Mouse (Mus musculus) MEL (cell line): ENCODE measurements around the gene Focad. TPM values are rescaled to one million over a fixed set of nuclear protein-coding genes. Genes with fewer than 3 reads are reported as not detected.

Source experiments
- DNase-seq: peaks from one replicate; pipeline ENCODE4 v3.0.0; 2011; ENCODE audit warnings: low read depth, low spot score
- H3K27ac ChIP-seq: 2 replicates; pipeline ENCODE4 v1.5.1; 2012; ENCODE audit warnings: low read depth, mild to moderate bottlenecking, control low read depth, low read length, moderate library complexity; ENCODE audit not compliant: control insufficient read depth
- H3K27me3 ChIP-seq, 2 experiments: fragments of 150-350 bp in 1 of 2; sonication (generic) in 1 of 2; 2 replicates each; pipeline ENCODE4 v1.6.1; 2012; ENCODE audit warnings: low read length in 2 of 2, mild to moderate bottlenecking in 2 of 2, improper control_type of control experiment in 1 of 2, moderate library complexity in 1 of 2; ENCODE audit not compliant: insufficient read depth in 2 of 2, control insufficient read depth in 1 of 2
- H3K36me3 ChIP-seq, 2 experiments: 2 replicates each; pipeline ENCODE4 v1.6.1; 2012 to 2014; ENCODE audit warnings: low read length in 2 of 2, improper control_type of control experiment in 1 of 2, inconsistent platforms in 1 of 2, mild to moderate bottlenecking in 1 of 2; ENCODE audit not compliant: insufficient read depth in 2 of 2, control insufficient read depth in 1 of 2
- H3K4me1 ChIP-seq, 2 experiments: fragments of 150-350 bp in 1 of 2; sonication (generic) in 1 of 2; 2 replicates each; pipeline ENCODE4 v1.6.1; 2012; ENCODE audit warnings: low read length in 2 of 2, improper control_type of control experiment in 1 of 2, mild to moderate bottlenecking in 1 of 2; ENCODE audit not compliant: insufficient read depth in 2 of 2, control insufficient read depth in 1 of 2
- H3K4me3 ChIP-seq, 2 experiments: fragments of 150-350 bp in 1 of 2; sonication (generic) in 1 of 2; 2 replicates each; pipeline ENCODE4 v1.5.1; 2012; ENCODE audit warnings: low read depth in 2 of 2, low read length in 2 of 2, mild to moderate bottlenecking in 2 of 2, moderate library complexity in 2 of 2, control low read depth in 1 of 2, improper control_type of control experiment in 1 of 2; ENCODE audit not compliant: control insufficient read depth in 1 of 2, insufficient read depth in 1 of 2
- H3K79me2 ChIP-seq: 2 replicates; pipeline ENCODE4 v1.6.1; 2012; ENCODE audit warnings: mild to moderate bottlenecking, low read length, moderate library complexity; ENCODE audit not compliant: control insufficient read depth, poor library complexity, insufficient read depth
- H3K9ac ChIP-seq: 2 replicates; pipeline ENCODE4 v1.6.1; 2012; ENCODE audit warnings: low read depth, mild to moderate bottlenecking, control low read depth, low read length, moderate library complexity; ENCODE audit not compliant: control insufficient read depth, poor library complexity, severe bottlenecking
- H3K9me3 ChIP-seq: fragments of 150-350 bp; sonication (generic); replicated peaks from 2 replicates; pipeline ENCODE4 v1.6.1; 2012; ENCODE audit warnings: mild to moderate bottlenecking, low read length, improper control_type of control experiment, moderate library complexity; ENCODE audit not compliant: insufficient read depth
- BHLHE40 ChIP-seq: IDR thresholded peaks from 2 replicates; pipeline ENCODE4 v1.6.1; 2012; ENCODE audit warnings: low read depth, mild to moderate bottlenecking, inconsistent platforms, low read length, improper control_type of control experiment, borderline replicate concordance
- CHD1 ChIP-seq: IDR thresholded peaks from 2 replicates; pipeline ENCODE4 v1.6.1; 2012; ENCODE audit warnings: low read depth, mild to moderate bottlenecking, inconsistent platforms, low read length, improper control_type of control experiment
- CHD2 ChIP-seq: IDR thresholded peaks from 2 replicates; pipeline ENCODE4 v1.6.1; 2011; ENCODE audit warnings: low read length, improper control_type of control experiment
- CTCF ChIP-seq, 3 experiments: IDR thresholded peaks in 2 of 3; conservative IDR thresholded peaks in 1 of 3; 2 replicates each; pipeline ENCODE4 v1.5.1; 2011 to 2012; ENCODE audit warnings: low read length in 3 of 3, low read depth in 2 of 3, mild to moderate bottlenecking in 2 of 3, improper control_type of control experiment in 1 of 3, inconsistent platforms in 1 of 3, mixed read lengths in 1 of 3, moderate library complexity in 1 of 3; ENCODE audit not compliant: control insufficient read depth in 1 of 3, insufficient read depth in 1 of 3, poor library complexity in 1 of 3, severe bottlenecking in 1 of 3
- E2F4 ChIP-seq: IDR thresholded peaks from 2 replicates; pipeline ENCODE4 v1.6.1; 2011; ENCODE audit warnings: low read depth, low read length, improper control_type of control experiment, borderline replicate concordance
- ELF1 ChIP-seq: IDR thresholded peaks from 2 replicates; pipeline ENCODE4 v1.6.1; 2014; ENCODE audit warnings: low read depth, mild to moderate bottlenecking, inconsistent platforms, low read length, improper control_type of control experiment, moderate library complexity
- ETS1 ChIP-seq: IDR thresholded peaks from 2 replicates; pipeline ENCODE4 v1.6.1; 2012; ENCODE audit warnings: low read depth, mild to moderate bottlenecking, inconsistent platforms, low read length, improper control_type of control experiment, moderate library complexity
- GABPA ChIP-seq: IDR thresholded peaks from 2 replicates; pipeline ENCODE4 v1.6.1; 2012; ENCODE audit warnings: low read depth, mild to moderate bottlenecking, inconsistent platforms, low read length, improper control_type of control experiment, moderate library complexity
- JUND ChIP-seq: IDR thresholded peaks from 2 replicates; pipeline ENCODE4 v1.6.1; 2011; ENCODE audit warnings: low read depth, mild to moderate bottlenecking, improper control_type of control experiment, low read length
- KAT2A ChIP-seq: conservative IDR thresholded peaks from 2 replicates; pipeline ENCODE4 v1.6.1; 2012; ENCODE audit warnings: low read depth, low read length, improper control_type of control experiment, inconsistent platforms
- MAFK ChIP-seq: IDR thresholded peaks from 2 replicates; pipeline ENCODE4 v1.6.1; 2011; ENCODE audit warnings: low read depth, mild to moderate bottlenecking, low read length, improper control_type of control experiment, borderline replicate concordance
- MAX ChIP-seq: IDR thresholded peaks from 2 replicates; pipeline ENCODE4 v1.6.1; 2011; ENCODE audit warnings: low read length, improper control_type of control experiment
- MAZ ChIP-seq: IDR thresholded peaks from 2 replicates; pipeline ENCODE4 v1.6.1; 2012; ENCODE audit warnings: low read depth, mild to moderate bottlenecking, inconsistent platforms, low read length, improper control_type of control experiment
- MEF2A ChIP-seq: IDR thresholded peaks from 2 replicates; pipeline ENCODE4 v1.6.1; 2014; ENCODE audit warnings: low read depth, mild to moderate bottlenecking, inconsistent platforms, low read length, improper control_type of control experiment; ENCODE audit not compliant: poor library complexity, insufficient replicate concordance, severe bottlenecking; ENCODE audit errors: extremely low read depth
- NRF1 ChIP-seq: IDR thresholded peaks from 2 replicates; pipeline ENCODE4 v1.6.1; 2014; ENCODE audit warnings: low read depth, mild to moderate bottlenecking, inconsistent platforms, low read length, improper control_type of control experiment, moderate library complexity; ENCODE audit not compliant: poor library complexity, insufficient read depth, severe bottlenecking
- POLR2AphosphoS2 ChIP-seq: IDR thresholded peaks from 2 replicates; pipeline ENCODE4 v1.6.1; 2011; ENCODE audit warnings: low read length, improper control_type of control experiment
- POLR2AphosphoS5 ChIP-seq: IDR thresholded peaks from 2 replicates; pipeline ENCODE4 v1.6.1; 2012; ENCODE audit warnings: low read depth, borderline replicate concordance, mild to moderate bottlenecking, inconsistent platforms, low read length, moderate library complexity, mixed read lengths
- RAD21 ChIP-seq: IDR thresholded peaks from 2 replicates; pipeline ENCODE4 v1.6.1; 2011; ENCODE audit warnings: mild to moderate bottlenecking, low read depth, low read length, improper control_type of control experiment
- SMC3 ChIP-seq: IDR thresholded peaks from 2 replicates; pipeline ENCODE4 v1.6.1; 2011; ENCODE audit warnings: low read depth, low read length, improper control_type of control experiment
- TBP ChIP-seq: IDR thresholded peaks from 2 replicates; pipeline ENCODE4 v1.8.0; 2011; ENCODE audit warnings: low read depth, low read length, improper control_type of control experiment
- UBTF ChIP-seq: IDR thresholded peaks from 2 replicates; pipeline ENCODE4 v1.6.1; 2012; ENCODE audit warnings: low read depth, mild to moderate bottlenecking, inconsistent platforms, low read length, improper control_type of control experiment, moderate library complexity, borderline replicate concordance; ENCODE audit not compliant: insufficient read depth
- USF2 ChIP-seq, 2 experiments: IDR thresholded peaks; 2 replicates each; pipeline ENCODE4 v1.6.1; 2011 to 2012; ENCODE audit warnings: improper control_type of control experiment in 2 of 2, low read length in 2 of 2, borderline replicate concordance in 1 of 2, inconsistent platforms in 1 of 2, low read depth in 1 of 2, mild to moderate bottlenecking in 1 of 2; ENCODE audit not compliant: insufficient read depth in 1 of 2
- ZC3H11A ChIP-seq: IDR thresholded peaks from 2 replicates; pipeline ENCODE4 v1.6.1; 2012; ENCODE audit warnings: low read depth, mild to moderate bottlenecking, inconsistent platforms, low read length, improper control_type of control experiment
- ZMIZ1 ChIP-seq: IDR thresholded peaks from 2 replicates; pipeline ENCODE4 v1.6.1; 2012; ENCODE audit warnings: low read depth, mild to moderate bottlenecking, inconsistent platforms, low read length, improper control_type of control experiment, moderate library complexity
- polyA plus RNA-seq, 2 experiments: library from polyadenylated mRNA; stranded (reverse) in 1 of 2; unstranded in 1 of 2; fragments of >175 nt in 1 of 2; fragments of >200 nt in 1 of 2; gene quantifications; 2 replicates each; pipeline versions ENCODE4 v1.2.1 to v1.2.4; 2012; ENCODE audit warnings: low replicate concordance in 2 of 2, low read depth in 1 of 2; ENCODE audit not compliant: insufficient read length in 2 of 2, insufficient read depth in 1 of 2, missing spikeins in 1 of 2
- total RNA-seq: library from RNA; depleted of rRNA; stranded (reverse); fragments of 300-350 nt; gene quantifications from 2 replicates; pipeline ENCODE4 v1.2.3, GENCODE M21; 2012

Focad gene
- total and polyA plus RNA-seq, 3 experiments, result 17.8 to 19.7 TPM; not detected in 1

DNA sequence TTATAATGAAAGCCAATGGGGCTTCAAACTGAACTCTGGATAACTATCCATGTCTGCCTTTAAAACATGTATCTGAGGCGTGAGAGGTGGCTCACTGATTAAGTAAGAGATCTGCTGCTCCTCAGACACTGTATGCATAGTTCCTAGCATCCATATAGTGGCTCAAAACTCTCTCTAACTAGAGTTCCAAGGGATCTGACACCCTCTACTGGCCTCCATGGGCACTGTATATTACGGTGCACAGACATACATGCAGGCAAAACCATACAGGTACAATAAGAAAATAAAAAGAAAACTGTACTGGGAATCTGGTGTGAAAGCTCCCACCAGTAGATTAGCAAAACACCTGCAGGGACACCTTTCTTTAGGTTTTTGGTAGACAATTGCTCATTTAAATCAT lies 186.1 kb downstream of the Focad start:
- TF ChIP-seq RAD21 (peak; percentile 74), ZMIZ1 (no peak), NRF1 (no peak), ZC3H11A (peak; percentile 68), KAT2A (no peak), GABPA (no peak), POLR2AphosphoS2 (no peak), MAZ (no peak), CTCF (IDR thresholded peaks at IDR 0.05 in 2 of 3, conservative IDR thresholded peaks at IDR 0.05 in 1 of 3; ENCODE audit: control insufficient read depth in 1 of 3, insufficient read depth in 1 of 3, low read depth in 2 of 3, low read length in 3 of 3, poor library complexity in 1 of 3, severe bottlenecking in 1 of 3) (peak; percentile 37 to 67 (median 45)), MEF2A (no peak), ETS1 (no peak), SMC3 (peak; percentile 82), CHD1 (no peak), CHD2 (no peak), JUND (no peak), UBTF (no peak), MAX (no peak), TBP (no peak), MAFK (no peak), BHLHE40 (no peak), USF2 (IDR thresholded peaks at IDR 0.05; ENCODE audit: borderline replicate concordance in 1 of 2, insufficient read depth in 1 of 2, low read depth in 1 of 2, low read length in 2 of 2) (no peak), ELF1 (no peak), E2F4 (no peak), POLR2AphosphoS5 (no peak)
- no peak overlapping the region for H3K9ac ChIP-seq
- H3K4me3 ChIP-seq, result no peak overlapping the region
- H3K27me3 ChIP-seq, result no peaks in the 10 kb centered on the region
- no peak overlapping the region for H3K27ac ChIP-seq
- H3K9me3 ChIP-seq, result no peaks in the 10 kb centered on the region
- H3K4me1 ChIP-seq, result peaks cover 7 to 9% of the 10 kb centered on the region in 2 experiments
- peaks cover 1 to 9% of the 10 kb centered on the region in 2 experiments; a peak in 2 of 4 replicates for H3K36me3 ChIP-seq
- no peaks in the 10 kb centered on the region for H3K79me2 ChIP-seq
- peak; percentile 60 for DNase-seq
